Mouse (Mus musculus) midbrain, embryonic 11.5 days (tissue): Measurements from ENCODE around the gene Tapbp. TPM values are rescaled to one million over a fixed set of nuclear protein-coding genes. Genes with fewer than 3 reads are reported as not detected.

Experiments
- ATAC-seq: fragments of 200-750 bp; cut with Nextera tagmentation; 2 replicates; pipeline ENCODE4 v1.8.0; 2017; ENCODE audit warnings: moderate TSS enrichment, moderate library complexity; ENCODE audit not compliant: low FRiP score
- DNase-seq: peaks from one replicate; pipeline ENCODE4 v3.0.0; 2015; ENCODE audit warnings: low spot score; ENCODE audit errors: missing footprints
- H3K27ac ChIP-seq: fragments of 300-500 bp; sonication (generic); 2 replicates; pipeline ENCODE4 v1.5.1; 2014; ENCODE audit warnings: low read depth, low read length
- H3K27me3 ChIP-seq: fragments of 300-500 bp; sonication (generic); 2 replicates; pipeline ENCODE4 v1.6.1; 2014; ENCODE audit warnings: mild to moderate bottlenecking, low read length, moderate library complexity, mixed read lengths; ENCODE audit not compliant: control insufficient read depth, insufficient read depth
- H3K36me3 ChIP-seq: fragments of 300-500 bp; sonication (generic); 2 replicates; pipeline ENCODE4 v1.6.1; 2014; ENCODE audit warnings: mild to moderate bottlenecking, low read length, moderate library complexity, mixed read lengths; ENCODE audit not compliant: control insufficient read depth, insufficient read depth
- H3K4me1 ChIP-seq: fragments of 300-500 bp; sonication (generic); 2 replicates; pipeline ENCODE4 v1.6.1; 2014; ENCODE audit warnings: low read length; ENCODE audit not compliant: control insufficient read depth, insufficient read depth
- H3K4me2 ChIP-seq: fragments of 300-500 bp; sonication (generic); 2 replicates; pipeline ENCODE4 v1.6.1; 2014; ENCODE audit warnings: mild to moderate bottlenecking, moderate library complexity
- H3K4me3 ChIP-seq: fragments of 300-500 bp; sonication (generic); 2 replicates; pipeline ENCODE4 v1.5.1; 2014; ENCODE audit warnings: low read depth, low read length
- H3K9ac ChIP-seq: fragments of 300-500 bp; sonication (generic); 2 replicates; pipeline ENCODE4 v1.6.1; 2014; ENCODE audit warnings: low read length
- H3K9me3 ChIP-seq: fragments of 300-500 bp; sonication (generic); 2 replicates; pipeline ENCODE4 v1.6.1; 2016; ENCODE audit warnings: low read length; ENCODE audit not compliant: control insufficient read depth
- WGBS: fragments of 180-500 bp; shearing (Covaris S2); extraction: QIAGEN DNeasy Blood & Tissue Kit; methylation state at CpG from one replicate; pipeline ENCODE4 v1.1.7; 2014; 5-methylcytosine and 5-hydroxymethylcytosine counted together
- polyA plus RNA-seq: library from polyadenylated mRNA; unstranded; fragments of >200 nt; fragmentation: Nextera tagmentation; extraction: Ambion mirVana; gene quantifications from 2 replicates; pipeline ENCODE4 v1.2.1, GENCODE M21; 2014

The Tapbp gene
- polyA plus RNA-seq, 1 experiment from 2014 or later = 14.8 TPM

DNA sequence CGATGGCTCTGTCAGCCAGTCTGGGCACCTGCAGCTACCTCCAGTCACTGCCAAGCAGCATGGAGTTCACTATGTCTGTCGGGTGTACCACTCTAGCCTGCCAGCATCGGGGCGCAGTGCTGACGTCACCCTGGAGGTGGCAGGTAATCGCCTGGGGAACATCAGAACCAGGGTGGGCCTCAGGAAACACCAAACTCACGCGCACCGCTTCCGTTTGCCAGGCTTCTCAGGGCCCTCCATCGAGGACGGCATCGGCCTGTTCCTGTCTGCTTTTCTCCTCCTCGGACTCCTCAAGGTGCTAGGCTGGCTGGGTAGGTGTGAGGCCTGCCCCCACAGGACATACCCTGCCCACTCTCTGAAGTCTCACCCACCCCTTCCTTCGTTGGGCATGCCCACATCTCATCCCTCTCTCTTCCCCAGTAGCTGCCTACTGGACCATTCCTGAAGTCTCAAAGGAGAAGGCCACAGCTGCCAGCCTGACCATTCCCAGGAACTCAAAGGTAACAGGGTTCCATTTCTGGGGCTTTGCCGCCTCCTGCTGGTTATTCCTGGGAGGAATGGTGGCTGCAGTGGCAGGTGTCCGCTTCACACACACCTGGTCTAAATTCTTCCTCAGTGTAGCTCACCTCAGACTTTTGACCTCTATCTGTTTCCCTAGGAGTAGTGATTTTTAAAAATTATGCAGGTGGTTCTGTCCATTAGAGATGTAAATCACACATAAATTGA is 10.7 kb downstream of the Tapbp start:
- no peak for DNase-seq
- H3K36me3 ChIP-seq = no peaks in the 10 kb centered on the region
- H3K4me3 ChIP-seq = no peak overlapping the region
- no peak for ATAC-seq
- WGBS = 73% methylated on average over 17 of the region's 17 CpGs
- no peaks in the 10 kb centered on the region for H3K9me3 ChIP-seq
- no peak overlapping the region for H3K9ac ChIP-seq
- H3K27me3 ChIP-seq = no peaks in the 10 kb centered on the region
- no peak overlapping the region for H3K4me2 ChIP-seq
- H3K4me1 ChIP-seq = peaks cover 13% of the 10 kb centered on the region
- no peak overlapping the region for H3K27ac ChIP-seq

DNA sequence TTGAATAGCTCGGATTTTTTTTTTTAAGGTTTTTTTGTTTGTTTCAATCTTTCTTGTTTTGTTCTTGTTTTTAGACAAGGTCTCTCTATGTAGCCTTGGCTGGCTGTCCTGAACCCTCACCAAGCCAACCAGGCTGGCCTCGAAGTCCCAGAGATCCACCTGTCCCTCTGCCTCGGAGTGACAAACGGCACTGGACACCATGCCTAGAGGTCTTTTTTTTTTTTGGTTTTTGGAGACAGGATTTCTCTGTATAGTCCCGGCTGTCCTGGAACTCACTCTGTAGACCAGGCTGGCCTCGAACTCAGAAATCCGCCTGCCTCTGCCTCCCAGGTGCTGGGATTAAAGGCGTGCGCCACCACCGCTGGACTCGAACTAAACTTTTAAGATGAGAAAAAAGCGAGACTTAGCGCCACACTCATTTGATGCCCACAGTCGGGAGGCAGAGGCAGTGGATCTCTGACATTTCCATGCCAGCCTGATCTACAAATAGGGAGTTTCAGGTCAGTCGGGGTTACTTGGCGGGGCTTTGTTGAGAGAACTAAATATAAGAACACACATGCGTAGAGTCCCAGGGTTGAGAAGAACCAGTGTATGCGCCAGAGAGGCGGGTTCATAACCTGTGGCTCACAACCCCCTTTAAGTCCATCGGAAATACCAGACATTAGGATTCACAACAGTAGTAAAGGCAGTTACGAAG is 12.7 kb downstream of the Tapbp start:
- ATAC-seq (no peak), DNase-seq (no peak)
- peak overlapping the region; percentile 89 for H3K4me2 ChIP-seq
- H3K9me3 ChIP-seq = no peaks in the 10 kb centered on the region
- H3K9ac ChIP-seq = peak overlapping the region; percentile 88
- H3K36me3 ChIP-seq = no peaks in the 10 kb centered on the region
- H3K4me1 ChIP-seq = peaks cover 15% of the 10 kb centered on the region
- no peaks in the 10 kb centered on the region for H3K27me3 ChIP-seq
- whole genome bisulfite sequencing = 63% methylated on average over 21 of the region's 21 CpGs
- no peak overlapping the region for H3K27ac ChIP-seq
- H3K4me3 ChIP-seq = peak overlapping the region; percentile 87

GRCm38 (mm10) chr17:33929371-33930279 is 13.9 kb downstream of the Tapbp start, which contains the start of gene Rgl2:
Rgl2 (plus strand) TSS chr17:33929543.
- DNase-seq (peak; percentile 100), ATAC-seq (peak; percentile 82)
- H3K9ac ChIP-seq = peak within 1 kb of the TSS; percentile 88
- peak within 1 kb of the TSS; percentile 89 for H3K4me2 ChIP-seq
- H3K4me3 ChIP-seq = peak within 1 kb of the TSS; percentile 87
- no peaks in the 10 kb centered on the region for H3K36me3 ChIP-seq
- peak within 1 kb of the TSS; percentile 89 for H3K27ac ChIP-seq
- no peaks in the 10 kb centered on the region for H3K27me3 ChIP-seq
- H3K4me1 ChIP-seq = peaks cover 15% of the 10 kb centered on the region
- no peaks in the 10 kb centered on the region for H3K9me3 ChIP-seq
- WGBS = under 1% methylated on average over 77 of the region's 80 CpGs

GRCm38 (mm10) chr17:33930280-33931158 is 14.8 kb downstream of the Tapbp start:
- H3K4me3 ChIP-seq = peak overlapping the region; percentile 87
- H3K4me1 ChIP-seq = peaks cover 15% of the 10 kb centered on the region
- no peaks in the 10 kb centered on the region for H3K9me3 ChIP-seq
- WGBS = under 1% methylated on average over 45 of the region's 45 CpGs
- DNase-seq (peak; percentile 90), ATAC-seq (peak; percentile 12; the same call in 1 of the 2 replicates)
- H3K27me3 ChIP-seq = no peaks in the 10 kb centered on the region
- H3K4me2 ChIP-seq = peak overlapping the region; percentile 89
- H3K36me3 ChIP-seq = no peaks in the 10 kb centered on the region
- peak overlapping the region; percentile 89 for H3K27ac ChIP-seq
- peak overlapping the region; percentile 88 for H3K9ac ChIP-seq

DNA sequence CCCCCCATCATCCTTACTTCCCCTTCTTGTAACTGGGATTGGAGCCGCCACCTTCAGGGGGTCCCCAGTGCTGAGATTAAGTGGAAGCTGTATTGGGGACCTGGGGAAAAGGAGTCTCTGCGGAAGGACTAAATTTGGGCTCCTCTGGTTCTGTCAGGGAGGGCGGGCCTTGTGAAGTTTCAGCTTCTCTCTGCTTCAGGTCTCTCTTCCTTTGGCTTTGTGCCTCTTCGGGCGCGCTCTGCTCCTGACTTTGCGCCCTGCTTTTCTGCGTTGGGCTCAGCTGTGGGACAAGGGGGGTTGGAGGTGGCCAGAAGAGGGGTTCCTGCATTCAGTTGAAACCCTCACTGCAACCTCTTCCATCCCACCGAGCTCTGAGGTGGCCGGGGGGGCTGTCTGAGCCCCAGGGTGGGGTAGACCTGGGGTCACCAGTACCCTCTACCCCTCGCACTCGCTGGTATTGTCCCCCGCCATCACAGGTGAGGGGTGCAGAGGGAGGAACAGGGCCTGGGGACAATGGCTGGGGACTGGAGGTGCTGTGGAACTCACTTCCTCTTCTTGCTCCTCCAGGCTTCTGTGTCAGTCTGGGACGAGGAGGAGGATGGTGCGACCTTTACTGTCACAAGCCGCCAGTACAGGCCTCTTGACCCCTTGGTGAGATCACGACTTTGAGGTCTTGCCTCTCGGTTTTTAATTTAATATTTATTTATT is 15.6 kb downstream of the Tapbp start:
- peaks cover 15% of the 10 kb centered on the region for H3K4me1 ChIP-seq
- H3K9me3 ChIP-seq = no peaks in the 10 kb centered on the region
- H3K9ac ChIP-seq = peak overlapping the region; percentile 88
- H3K4me3 ChIP-seq = peak overlapping the region; percentile 87
- peak overlapping the region; percentile 89 for H3K4me2 ChIP-seq
- ATAC-seq = no peak
- 35% methylated on average over 18 of the region's 18 CpGs for WGBS
- no peaks in the 10 kb centered on the region for H3K27me3 ChIP-seq
- no peak overlapping the region for H3K27ac ChIP-seq
- DNase-seq = no peak
- H3K36me3 ChIP-seq = no peaks in the 10 kb centered on the region

DNA sequence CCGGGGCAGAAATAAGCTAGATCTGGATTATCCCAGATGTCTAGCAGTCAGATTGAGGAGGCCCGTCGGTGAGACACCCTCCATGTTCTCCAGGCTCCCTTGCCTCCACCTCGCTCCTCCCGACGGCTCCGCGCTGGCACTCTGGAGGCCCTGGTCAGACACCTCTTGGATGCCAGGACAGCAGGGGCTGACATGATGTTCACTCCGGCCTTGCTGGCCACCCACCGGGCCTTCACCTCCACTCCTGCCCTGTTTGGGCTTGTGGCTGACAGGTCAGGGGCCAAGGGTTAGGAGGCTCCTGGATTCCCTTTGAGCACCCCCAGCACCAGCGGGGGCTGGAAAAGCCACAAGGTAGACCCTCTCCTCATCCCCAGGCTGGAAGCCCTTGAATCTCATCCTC is 16.2 kb downstream of the Tapbp start:
- H3K27me3 ChIP-seq = no peaks in the 10 kb centered on the region
- peaks cover under 1% of the 10 kb centered on the region for H3K36me3 ChIP-seq
- DNase-seq (no peak), ATAC-seq (no peak)
- H3K9me3 ChIP-seq = no peaks in the 10 kb centered on the region
- H3K4me1 ChIP-seq = peaks cover 15% of the 10 kb centered on the region
- 92% methylated on average over 11 of the region's 11 CpGs for WGBS
- H3K9ac ChIP-seq = no peak overlapping the region
- no peak overlapping the region for H3K4me3 ChIP-seq
- H3K27ac ChIP-seq = no peak overlapping the region
- H3K4me2 ChIP-seq = no peak overlapping the region

DNA sequence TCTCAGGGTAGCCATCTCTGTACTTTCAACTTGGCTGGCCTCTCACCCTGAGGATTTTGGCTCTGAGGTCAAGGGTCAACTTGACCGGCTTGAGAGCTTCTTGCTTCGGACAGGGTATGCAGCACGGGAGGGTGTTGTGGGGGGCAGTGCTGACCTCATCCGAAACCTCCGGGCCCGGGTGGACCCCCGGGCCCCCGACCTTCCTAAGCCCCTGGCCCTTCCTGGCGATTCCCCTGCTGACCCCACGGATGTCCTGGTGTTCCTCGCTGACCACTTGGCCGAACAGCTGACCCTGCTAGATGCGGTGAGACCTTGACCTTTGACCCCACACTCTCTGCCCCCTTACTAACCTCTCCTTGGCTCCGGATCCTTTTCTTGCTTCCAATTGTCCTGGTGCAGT is 16.7 kb downstream of the Tapbp start:
- 89% methylated on average over 14 of the region's 14 CpGs for WGBS

DNA sequence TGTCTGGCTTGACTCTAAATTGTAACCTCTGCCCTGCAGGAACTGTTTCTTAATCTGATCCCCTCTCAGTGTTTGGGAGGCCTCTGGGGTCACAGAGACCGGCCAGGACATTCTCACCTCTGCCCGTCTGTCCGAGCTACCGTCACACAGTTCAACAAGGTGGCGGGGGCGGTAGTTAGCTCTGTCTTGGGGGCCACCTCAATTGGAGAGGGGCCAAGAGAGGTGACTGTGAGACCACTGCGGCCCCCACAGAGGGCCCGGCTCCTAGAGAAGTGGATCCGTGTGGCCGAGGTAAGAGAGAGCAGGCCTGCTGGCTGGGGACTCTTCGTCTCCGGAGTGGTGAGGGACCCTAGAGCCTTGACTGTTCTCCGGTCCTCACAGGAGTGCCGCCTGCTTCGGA is 17.3 kb downstream of the Tapbp start:
- Histone ChIP-seq H3K27me3 (no peaks in the 10 kb centered on the region), H3K9me3 (no peaks in the 10 kb centered on the region), H3K9ac (no peak overlapping the region), H3K4me1 (peaks cover 15% of the 10 kb centered on the region), H3K27ac (no peak overlapping the region), H3K36me3 (peaks cover 8% of the 10 kb centered on the region), H3K4me2 (no peak overlapping the region), H3K4me3 (no peak overlapping the region)
- ATAC-seq (no peak), DNase-seq (no peak)
- WGBS = 90% methylated on average over 15 of the region's 15 CpGs

More for the DNA sequence above, 16.7 kb downstream of the Tapbp start:
- Histone ChIP-seq H3K4me2 (no peak overlapping the region), H3K4me3 (no peak overlapping the region), H3K9ac (no peak overlapping the region), H3K27me3 (no peaks in the 10 kb centered on the region), H3K27ac (no peak overlapping the region), H3K36me3 (peaks cover 5% of the 10 kb centered on the region), H3K4me1 (peaks cover 15% of the 10 kb centered on the region), H3K9me3 (no peaks in the 10 kb centered on the region)
- no peak for DNase-seq
- no peak for ATAC-seq
